Mouse (Mus musculus) embryonic facial prominence, embryonic 12.5 days (tissue): ENCODE results near the gene 0610009B22Rik. TPM values are rescaled to one million over a fixed set of nuclear protein-coding genes. Genes with fewer than 3 reads are reported as not detected.
A peak's percentile ranks its signal among the peaks of the same experiment; 100 is the strongest.
"Not testable (repeated sequence)": the region's sequence is repeated elsewhere in the genome, so short reads cannot be mapped to it uniquely, and the experiment has no call there.

Experiments used
- ATAC-seq: fragments of 200-750 bp; cut with Nextera tagmentation; 2 replicates; pipeline ENCODE4 v1.8.0; 2017; ENCODE audit not compliant: insufficient number of reproducible peaks, insufficient read depth, low FRiP score, low TSS enrichment
- H3K27ac ChIP-seq: fragments of 300-500 bp; sonication (generic); 2 replicates; pipeline ENCODE4 v1.5.1; 2016; ENCODE audit warnings: mild to moderate bottlenecking
- H3K27me3 ChIP-seq: fragments of 300-500 bp; sonication (generic); 2 replicates; pipeline ENCODE4 v1.6.1; 2016; ENCODE audit warnings: mild to moderate bottlenecking, moderate library complexity
- H3K36me3 ChIP-seq: fragments of 300-500 bp; sonication (generic); 2 replicates; pipeline ENCODE4 v1.6.1; 2016; ENCODE audit warnings: mild to moderate bottlenecking
- H3K4me1 ChIP-seq: fragments of 300-500 bp; sonication (generic); 2 replicates; pipeline ENCODE4 v1.6.1; 2016
- H3K4me2 ChIP-seq: fragments of 300-500 bp; sonication (generic); replicated peaks from 2 replicates; pipeline ENCODE4 v1.6.1; 2016; ENCODE audit warnings: mild to moderate bottlenecking, moderate library complexity
- H3K4me3 ChIP-seq: fragments of 300-500 bp; sonication (generic); 2 replicates; pipeline ENCODE4 v1.5.1; 2016; ENCODE audit warnings: mild to moderate bottlenecking
- H3K9ac ChIP-seq: fragments of 300-500 bp; sonication (generic); 2 replicates; pipeline ENCODE4 v1.6.1; 2016; ENCODE audit warnings: mild to moderate bottlenecking, moderate library complexity
- H3K9me3 ChIP-seq: fragments of 300-500 bp; sonication (generic); 2 replicates; pipeline ENCODE4 v1.6.1; 2016; ENCODE audit warnings: mild to moderate bottlenecking, moderate library complexity
- WGBS: fragments of 180-500 bp; shearing (Covaris S2); methylation state at CpG from one replicate; pipeline ENCODE4 v1.1.7; 2016; 5-methylcytosine and 5-hydroxymethylcytosine counted together
- polyA plus RNA-seq: library from polyadenylated mRNA; unstranded; fragments of >200 nt; fragmentation: Nextera tagmentation; extraction: Ambion mirVana; gene quantifications from 2 replicates; pipeline ENCODE4 v1.2.1, GENCODE M21; 2016

Gene 0610009B22Rik
- polyA plus RNA-seq, 1 experiment from 2014 or later = 91.7 TPM

GRCm38 (mm10) chr11:51681976-51682374 is 6.7 kb downstream of the 0610009B22Rik start:
- 0 out of 2 replicates have a peak overlapping the region, but pooled peaks have one; percentile 9 for H3K27ac ChIP-seq
- H3K4me1 ChIP-seq = peaks cover 4% of the 10 kb centered on the region; the same call in 1 of the 2 replicates
- 47% methylated on average over 8 of the region's 8 CpGs for WGBS
- peaks cover 4% of the 10 kb centered on the region for H3K36me3 ChIP-seq
- no peak overlapping the region for H3K4me3 ChIP-seq
- no peak overlapping the region for H3K4me2 ChIP-seq
- no peak overlapping the region for H3K9ac ChIP-seq
- no peak for ATAC-seq
- no peaks in the 10 kb centered on the region for H3K9me3 ChIP-seq
- no peaks in the 10 kb centered on the region for H3K27me3 ChIP-seq

GRCm38 (mm10) chr11:51681324-51681975 is 7.2 kb downstream of the 0610009B22Rik start:
- no peak overlapping the region; the same call in 1 of the 2 replicates for H3K9ac ChIP-seq
- H3K9me3 ChIP-seq = no peaks in the 10 kb centered on the region
- no peak overlapping the region for H3K4me3 ChIP-seq
- H3K4me1 ChIP-seq = peaks cover 4% of the 10 kb centered on the region; the same call in 1 of the 2 replicates
- WGBS = 31% methylated on average over 13 of the region's 13 CpGs
- peaks cover 4% of the 10 kb centered on the region for H3K36me3 ChIP-seq
- no peak for ATAC-seq
- no peaks in the 10 kb centered on the region for H3K27me3 ChIP-seq
- no peak overlapping the region for H3K4me2 ChIP-seq
- H3K27ac ChIP-seq = 0 out of 2 replicates have a peak overlapping the region, but pooled peaks have one; percentile 9

- Histone ChIP-seq H3K9ac (no peak overlapping the region), H3K9me3 (no peaks in the 10 kb centered on the region), H3K27me3 (no peaks in the 10 kb centered on the region), H3K4me2 (no peak overlapping the region), H3K4me3 (no peak overlapping the region), H3K27ac (no peak overlapping the region), H3K36me3 (no peaks in the 10 kb centered on the region), H3K4me1 (peaks cover 4% of the 10 kb centered on the region; the same call in 1 of the 2 replicates)
- 73% methylated on average over 3 of the region's 3 CpGs for WGBS
- no peak for ATAC-seq
Measured at GRCm38 (mm10) chr11:51679466-51679865, 9.2 kb downstream of the 0610009B22Rik start.

GRCm38 (mm10) chr11:51677737-51678418 is 10.8 kb downstream of the 0610009B22Rik start:
- Histone ChIP-seq H3K9me3 (no peaks in the 10 kb centered on the region), H3K27me3 (no peaks in the 10 kb centered on the region), H3K4me1 (peaks cover 6% of the 10 kb centered on the region; the same call in 1 of the 2 replicates), H3K4me2 (no peak overlapping the region), H3K36me3 (no peaks in the 10 kb centered on the region), H3K9ac (no peak overlapping the region), H3K4me3 (no peak overlapping the region), H3K27ac (no peak overlapping the region)
- no peak for ATAC-seq
- WGBS = 66% methylated on average over 6 of the region's 6 CpGs

GRCm38 (mm10) chr11:51675386-51675785 is 13.3 kb downstream of the 0610009B22Rik start:
- H3K4me3 ChIP-seq = no peak overlapping the region
- no peaks in the 10 kb centered on the region for H3K36me3 ChIP-seq
- H3K27ac ChIP-seq = no peak overlapping the region
- no peak for ATAC-seq
- 66% methylated on average over 5 of the region's 5 CpGs for WGBS
- H3K9ac ChIP-seq = no peak overlapping the region
- H3K9me3 ChIP-seq = no peaks in the 10 kb centered on the region
- H3K4me1 ChIP-seq = peaks cover 3% of the 10 kb centered on the region; the same call in 1 of the 2 replicates
- no peak overlapping the region for H3K4me2 ChIP-seq
- H3K27me3 ChIP-seq = no peaks in the 10 kb centered on the region

- H3K36me3 ChIP-seq = no peaks in the 10 kb centered on the region
- no peak overlapping the region for H3K4me3 ChIP-seq
- H3K9ac ChIP-seq = no peak overlapping the region
- no peak overlapping the region for H3K4me2 ChIP-seq
- H3K4me1 ChIP-seq = peaks cover 3% of the 10 kb centered on the region; the same call in 1 of the 2 replicates
- H3K27me3 ChIP-seq = no peaks in the 10 kb centered on the region
- WGBS = 80% methylated on average over 9 of the region's 9 CpGs
- no peak overlapping the region for H3K27ac ChIP-seq
- no peaks in the 10 kb centered on the region for H3K9me3 ChIP-seq
- ATAC-seq = no peak
Measured at GRCm38 (mm10) chr11:51673291-51673690, 15.4 kb downstream of the 0610009B22Rik start.

- Histone ChIP-seq H3K27me3 (no peaks in the 10 kb centered on the region), H3K36me3 (no peaks in the 10 kb centered on the region), H3K4me3 (no peak overlapping the region), H3K4me1 (peaks cover 3% of the 10 kb centered on the region; the same call in 1 of the 2 replicates), H3K4me2 (no peak overlapping the region), H3K9ac (no peak overlapping the region), H3K9me3 (no peaks in the 10 kb centered on the region), H3K27ac (no peak overlapping the region)
- WGBS = 74% methylated on average over 2 of the region's 2 CpGs
- no peak for ATAC-seq
Measured at GRCm38 (mm10) chr11:51671376-51671775, 17.3 kb downstream of the 0610009B22Rik start.

- 94% methylated on average over 7 of the region's 7 CpGs for WGBS
- no peak for ATAC-seq
- no peaks in the 10 kb centered on the region for H3K36me3 ChIP-seq
Measured at GRCm38 (mm10) chr11:51670846-51671245, 17.8 kb downstream of the 0610009B22Rik start.

GRCm38 (mm10) chr11:51664747-51665146 is 23.9 kb downstream of the 0610009B22Rik start:
- not testable (repeated sequence) for H3K36me3 ChIP-seq, ATAC-seq, H3K27ac ChIP-seq, H3K4me1 ChIP-seq, H3K9ac ChIP-seq, H3K4me3 ChIP-seq, H3K4me2 ChIP-seq, H3K27me3 ChIP-seq, H3K9me3 ChIP-seq
- 91% methylated on average over 7 of the region's 7 CpGs for WGBS

More at GRCm38 (mm10) chr11:51670846-51671245, 17.8 kb downstream of the 0610009B22Rik start:
- Histone ChIP-seq H3K9me3 (no peaks in the 10 kb centered on the region), H3K4me3 (no peak overlapping the region), H3K27ac (no peak overlapping the region), H3K9ac (no peak overlapping the region), H3K27me3 (no peaks in the 10 kb centered on the region), H3K4me1 (peaks cover 3% of the 10 kb centered on the region; the same call in 1 of the 2 replicates), H3K4me2 (no peak overlapping the region)

GRCm38 (mm10) chr11:51662632-51663031 is 26.0 kb downstream of the 0610009B22Rik start:
- Histone ChIP-seq H3K27ac (no peak overlapping the region), H3K4me2 (no peak overlapping the region), H3K9me3 (no peaks in the 10 kb centered on the region), H3K4me1 (peaks cover 15% of the 10 kb centered on the region), H3K36me3 (no peaks in the 10 kb centered on the region), H3K9ac (no peak overlapping the region), H3K27me3 (no peaks in the 10 kb centered on the region), H3K4me3 (no peak overlapping the region)
- 81% methylated on average over 7 of the region's 7 CpGs for WGBS
- no peak for ATAC-seq

GRCm38 (mm10) chr11:51661867-51662365 is 26.8 kb downstream of the 0610009B22Rik start:
- WGBS = 81% methylated on average over 16 of the region's 16 CpGs
- no peak overlapping the region for H3K27ac ChIP-seq
- no peaks in the 10 kb centered on the region for H3K36me3 ChIP-seq
- H3K4me1 ChIP-seq = peaks cover 15% of the 10 kb centered on the region
- H3K4me2 ChIP-seq = no peak overlapping the region
- ATAC-seq = no peak
- H3K9me3 ChIP-seq = no peaks in the 10 kb centered on the region
- no peaks in the 10 kb centered on the region for H3K27me3 ChIP-seq
- H3K9ac ChIP-seq = no peak overlapping the region
- H3K4me3 ChIP-seq = no peak overlapping the region
